Mouse (Mus musculus): ENCODE results near the gene Fer1l5. TPM values are rescaled to one million over a fixed set of nuclear protein-coding genes. Genes with fewer than 3 reads are reported as not detected.

The Fer1l5 gene
- polyA plus RNA-seq, 1 experiment from 2014 or later: 1.1 TPM

- Histone ChIP-seq H3K9ac (peak overlapping the region; percentile 95), H3K27ac (peak overlapping the region; percentile 60), H3K4me1 (peaks cover 12% of the 10 kb centered on the region), H3K4me2 (peak overlapping the region; percentile 80), H3K9me3 (replicated peaks) (no peaks in the 10 kb centered on the region), H3K27me3 (no peaks in the 10 kb centered on the region), H3K4me3 (peak overlapping the region; percentile 91), H3K36me3 (ENCODE audit: poor library complexity, severe bottlenecking) (peaks cover 27% of the 10 kb centered on the region)
- WGBS: 5% methylated on average over 52 of the region's 55 CpGs
- peak; percentile 85 for ATAC-seq
These were observed 3.8 kb upstream of the Fer1l5 start for GRCm38 (mm10) chr1:36368112-36368968.

- Histone ChIP-seq H3K4me1 (peaks cover 12% of the 10 kb centered on the region), H3K4me3 (peak within 1 kb of the TSS; percentile 91), H3K27me3 (no peaks in the 10 kb centered on the region), H3K4me2 (peak within 1 kb of the TSS; percentile 80), H3K9me3 (replicated peaks) (no peaks in the 10 kb centered on the region), H3K36me3 (ENCODE audit: poor library complexity, severe bottlenecking) (peaks cover 20% of the 10 kb centered on the region), H3K27ac (peak within 1 kb of the TSS; percentile 60), H3K9ac (peak within 1 kb of the TSS; percentile 95)
- ATAC-seq: peak; percentile 88
- WGBS: 5% methylated on average over 59 of the region's 61 CpGs
These were observed 3.0 kb upstream of the Fer1l5 start, which contains the start of gene Kansl3 for GRCm38 (mm10) chr1:36368969-36369645. TSS of gene Kansl3 (minus strand) at chr1:36369181.

- peaks cover 12% of the 10 kb centered on the region for H3K4me1 ChIP-seq
- H3K27me3 ChIP-seq: no peaks in the 10 kb centered on the region
- H3K9ac ChIP-seq: no peak overlapping the region
- WGBS: 89% methylated on average over 6 of the region's 6 CpGs
- no peaks in the 10 kb centered on the region for H3K9me3 ChIP-seq (replicated peaks)
- H3K36me3 ChIP-seq (ENCODE audit: poor library complexity, severe bottlenecking): peaks cover 7% of the 10 kb centered on the region; the same call in 1 of the 2 replicates
- no peak for ATAC-seq
- H3K27ac ChIP-seq: no peak overlapping the region
- no peak overlapping the region for H3K4me3 ChIP-seq
- H3K4me2 ChIP-seq: no peak overlapping the region
These were observed 1.2 kb upstream of the Fer1l5 start for GRCm38 (mm10) chr1:36370918-36371317.

GRCm38 (mm10) chr1:36378880-36379279, 6.8 kb downstream of the Fer1l5 start:
- H3K4me2 ChIP-seq: no peak overlapping the region
- H3K36me3 ChIP-seq (ENCODE audit: poor library complexity, severe bottlenecking): no peaks in the 10 kb centered on the region
- H3K27ac ChIP-seq: no peak overlapping the region
- H3K9ac ChIP-seq: no peak overlapping the region
- no peak for ATAC-seq
- H3K9me3 ChIP-seq (replicated peaks): no peaks in the 10 kb centered on the region
- no peak overlapping the region for H3K4me3 ChIP-seq
- H3K4me1 ChIP-seq: no peaks in the 10 kb centered on the region
- 80% methylated on average over 6 of the region's 6 CpGs for WGBS
- no peaks in the 10 kb centered on the region for H3K27me3 ChIP-seq

- H3K4me1 ChIP-seq: no peaks in the 10 kb centered on the region
- no peak for ATAC-seq
- H3K9ac ChIP-seq: no peak overlapping the region
- H3K27me3 ChIP-seq: no peaks in the 10 kb centered on the region
- H3K4me3 ChIP-seq: no peak overlapping the region
- H3K36me3 ChIP-seq (ENCODE audit: poor library complexity, severe bottlenecking): no peaks in the 10 kb centered on the region
- no peak overlapping the region for H3K4me2 ChIP-seq
- 68% methylated on average over 4 of the region's 4 CpGs for WGBS
- H3K27ac ChIP-seq: no peak overlapping the region
- H3K9me3 ChIP-seq (replicated peaks): no peaks in the 10 kb centered on the region
These were observed 7.5 kb downstream of the Fer1l5 start for GRCm38 (mm10) chr1:36379582-36379981.

GRCm38 (mm10) chr1:36397041-36397440, 24.9 kb downstream of the Fer1l5 start:
- no peak for ATAC-seq
- WGBS: 34% methylated on average over 6 of the region's 6 CpGs

GRCm38 (mm10) chr1:36401509-36401908, 29.4 kb downstream of the Fer1l5 start:
- ATAC-seq: peak; percentile 92
- H3K9me3 ChIP-seq (replicated peaks): no peaks in the 10 kb centered on the region
- H3K9ac ChIP-seq: no peak overlapping the region
- peaks cover 21% of the 10 kb centered on the region for H3K4me1 ChIP-seq
- no peaks in the 10 kb centered on the region for H3K36me3 ChIP-seq (ENCODE audit: poor library complexity, severe bottlenecking)
- no peaks in the 10 kb centered on the region for H3K27me3 ChIP-seq
- WGBS: 27% methylated on average over 4 of the region's 4 CpGs
- 0 out of 2 replicates have a peak overlapping the region, but pooled peaks have one; percentile 1 for H3K4me2 ChIP-seq
- H3K27ac ChIP-seq: peak overlapping the region; percentile 49
- H3K4me3 ChIP-seq: no peak overlapping the region

More at GRCm38 (mm10) chr1:36397041-36397440, 24.9 kb downstream of the Fer1l5 start:
- Histone ChIP-seq H3K9ac (no peak overlapping the region), H3K27ac (no peak overlapping the region), H3K4me3 (no peak overlapping the region), H3K9me3 (replicated peaks) (no peaks in the 10 kb centered on the region), H3K4me2 (no peak overlapping the region), H3K4me1 (peaks cover 13% of the 10 kb centered on the region), H3K36me3 (ENCODE audit: poor library complexity, severe bottlenecking) (no peaks in the 10 kb centered on the region), H3K27me3 (no peaks in the 10 kb centered on the region)

- ATAC-seq: no peak
- WGBS: 89% methylated on average over 6 of the region's 6 CpGs
These were observed 32.4 kb downstream of the Fer1l5 start for GRCm38 (mm10) chr1:36404531-36404930.

GRCm38 (mm10) chr1:36429511-36429910, 57.4 kb downstream of the Fer1l5 start:
- ATAC-seq: no peak
- H3K27me3 ChIP-seq: no peaks in the 10 kb centered on the region

More at GRCm38 (mm10) chr1:36404531-36404930, 32.4 kb downstream of the Fer1l5 start:
- H3K27ac ChIP-seq: no peak overlapping the region
- H3K4me1 ChIP-seq: peaks cover 21% of the 10 kb centered on the region
- no peaks in the 10 kb centered on the region for H3K27me3 ChIP-seq
- H3K4me3 ChIP-seq: no peak overlapping the region
- H3K9me3 ChIP-seq (replicated peaks): no peaks in the 10 kb centered on the region
- no peak overlapping the region for H3K4me2 ChIP-seq
- H3K36me3 ChIP-seq (ENCODE audit: poor library complexity, severe bottlenecking): no peaks in the 10 kb centered on the region
- H3K9ac ChIP-seq: no peak overlapping the region

GRCm38 (mm10) chr1:36432999-36433398, 60.9 kb downstream of the Fer1l5 start:
- H3K36me3 ChIP-seq (ENCODE audit: poor library complexity, severe bottlenecking): peaks cover 95% of the 10 kb centered on the region
- no peak for ATAC-seq
- 87% methylated on average over 4 of the region's 4 CpGs for WGBS
- H3K27me3 ChIP-seq: no peaks in the 10 kb centered on the region
- no peaks in the 10 kb centered on the region for H3K9me3 ChIP-seq (replicated peaks)
- no peak overlapping the region for H3K27ac ChIP-seq
- H3K4me3 ChIP-seq: no peak overlapping the region
- H3K4me1 ChIP-seq: no peaks in the 10 kb centered on the region
- H3K4me2 ChIP-seq: no peak overlapping the region
- no peak overlapping the region for H3K9ac ChIP-seq

More at GRCm38 (mm10) chr1:36429511-36429910, 57.4 kb downstream of the Fer1l5 start:
- WGBS: 96% methylated on average over 2 of the region's 2 CpGs
- no peaks in the 10 kb centered on the region for H3K4me1 ChIP-seq
- no peaks in the 10 kb centered on the region for H3K9me3 ChIP-seq (replicated peaks)
- H3K4me3 ChIP-seq: no peak overlapping the region
- no peak overlapping the region for H3K9ac ChIP-seq
- no peak overlapping the region for H3K27ac ChIP-seq
- H3K36me3 ChIP-seq (ENCODE audit: poor library complexity, severe bottlenecking): peaks cover 95% of the 10 kb centered on the region
- no peak overlapping the region for H3K4me2 ChIP-seq

GRCm38 (mm10) chr1:36433616-36434015, 61.5 kb downstream of the Fer1l5 start:
- no peak overlapping the region for H3K27ac ChIP-seq
- no peaks in the 10 kb centered on the region for H3K9me3 ChIP-seq (replicated peaks)
- H3K27me3 ChIP-seq: no peaks in the 10 kb centered on the region
- no peaks in the 10 kb centered on the region for H3K4me1 ChIP-seq
- peaks cover 95% of the 10 kb centered on the region for H3K36me3 ChIP-seq (ENCODE audit: poor library complexity, severe bottlenecking)
- H3K9ac ChIP-seq: no peak overlapping the region; the same call in 1 of the 2 replicates
- H3K4me2 ChIP-seq: no peak overlapping the region
- 87% methylated on average over 3 of the region's 3 CpGs for WGBS
- ATAC-seq: no peak
- no peak overlapping the region for H3K4me3 ChIP-seq

GRCm38 (mm10) chr1:36435071-36435470, 63.0 kb downstream of the Fer1l5 start:
- no peak for ATAC-seq
- no peak overlapping the region for H3K4me3 ChIP-seq
- H3K4me2 ChIP-seq: no peak overlapping the region
- H3K4me1 ChIP-seq: no peaks in the 10 kb centered on the region
- 86% methylated on average over 4 of the region's 4 CpGs for WGBS
- H3K9me3 ChIP-seq (replicated peaks): no peaks in the 10 kb centered on the region
- no peak overlapping the region for H3K9ac ChIP-seq
- H3K27ac ChIP-seq: no peak overlapping the region
- H3K27me3 ChIP-seq: no peaks in the 10 kb centered on the region
- H3K36me3 ChIP-seq (ENCODE audit: poor library complexity, severe bottlenecking): peaks cover 95% of the 10 kb centered on the region

Measured in forebrain, embryonic 13.5 days (tissue).